Mouse (Mus musculus): ENCODE measurements around the gene Gm21863.
"Not testable (repeated sequence)": the region's sequence is repeated elsewhere in the genome, so short reads cannot be mapped to it uniquely, and the experiment has no call there.

Gm21863 gene

GRCm38 (mm10) chr12:19953869-19954555, at the start of gene Gm21863:
TSS of gene Gm21863 (plus strand) at chr12:19954505.
- not testable (repeated sequence) for DNase-seq

DNA sequence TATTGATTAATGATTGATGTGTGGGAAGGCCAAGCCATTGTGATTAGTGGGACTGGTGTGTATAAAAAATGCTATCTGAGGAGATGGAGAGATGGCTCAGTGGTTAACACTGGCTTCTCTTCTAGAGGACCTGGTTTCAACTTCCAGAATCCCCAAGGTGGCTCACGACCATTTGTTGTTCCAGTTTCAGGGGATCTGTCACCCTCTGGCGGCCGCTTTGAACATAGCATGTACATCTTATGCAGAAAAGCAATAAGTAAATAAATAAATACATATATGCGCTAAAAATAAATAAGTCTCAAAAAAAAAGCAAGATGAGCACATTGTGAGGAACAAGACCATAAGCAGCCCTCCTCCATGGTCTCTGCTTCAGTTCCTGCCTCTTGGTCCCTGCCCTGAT, 26.3 kb upstream of the Gm21863 start:
- not testable (repeated sequence) for DNase-seq
